9 mouse cellular contexts compared by ENCODE assay signal in the genomic region with DNA sequence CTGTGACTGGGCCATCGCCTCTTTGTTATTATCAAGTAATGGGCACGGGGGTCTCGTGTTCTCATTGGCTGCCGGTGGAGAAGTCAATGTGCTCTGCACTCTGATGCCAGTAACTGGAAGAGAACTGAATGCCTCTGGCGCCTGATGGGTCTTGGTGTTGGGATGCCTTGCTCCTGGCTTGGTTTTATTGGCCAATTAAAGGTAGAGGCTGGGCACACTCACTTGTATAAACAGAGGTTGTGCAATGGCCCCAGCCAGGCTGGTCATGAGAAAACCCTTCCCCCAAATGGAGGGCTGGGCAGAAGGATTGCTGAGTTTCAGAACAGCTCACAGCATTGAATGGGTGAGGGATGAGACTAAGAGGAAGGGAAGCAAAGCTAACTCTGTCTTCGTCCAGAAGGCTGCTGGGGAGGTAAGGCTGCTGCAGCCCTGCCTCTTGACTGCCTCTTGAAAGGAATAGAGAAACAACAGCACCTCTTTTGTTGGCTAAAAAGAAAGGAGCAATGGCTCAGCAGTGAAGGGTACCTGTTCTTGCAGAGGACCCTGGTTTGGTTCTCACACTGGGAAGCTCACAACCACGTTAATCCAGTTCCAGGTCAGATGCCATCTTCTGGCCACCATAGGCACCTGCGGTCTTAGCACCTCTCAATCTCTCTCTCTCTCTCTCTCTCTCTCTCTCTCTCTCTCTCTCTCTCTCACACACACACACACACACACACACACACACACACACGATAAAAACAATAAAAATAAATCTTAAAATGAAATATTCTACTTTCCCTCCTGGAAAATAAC.
DNase-seq lines count a peak whose midpoint lies in the region; ATAC-seq and TF ChIP-seq lines count a peak whose summit lies in the region.
"Had no signal": no experiment of that assay in that cellular context is flagged by ENCODE, and none has a peak within 500 bp of the region (broad histone marks: within the 10 kb centered on the region; RNA-seq: fewer than 3 reads in every experiment).

No protein-coding gene starts in this region.

- H3K9me3 ChIP-seq in midbrain, embryonic 14.5 days (ENCODE audit: control insufficient read depth, low read length), result no peaks in the 10 kb centered on the region
- H3K9me3 ChIP-seq: embryonic facial prominence, embryonic 12.5 days had no signal

- H3K4me1 ChIP-seq in midbrain, embryonic 14.5 days (ENCODE audit: control insufficient read depth, insufficient read depth, low read length), result peaks cover 15% of the 10 kb centered on the region

- no peak overlapping the region for H3K4me2 ChIP-seq in midbrain, embryonic 14.5 days (ENCODE audit: low read length)
- H3K4me2 ChIP-seq: embryonic facial prominence, embryonic 12.5 days had no signal

- no peak overlapping the region for H3K9ac ChIP-seq in midbrain, embryonic 14.5 days (replicated peaks; ENCODE audit: low read length)
- H3K9ac ChIP-seq: embryonic facial prominence, embryonic 12.5 days had no signal

- H3K36me3 ChIP-seq in midbrain, embryonic 14.5 days (ENCODE audit: control insufficient read depth, insufficient read depth, low read length), result no peaks in the 10 kb centered on the region
- H3K36me3 ChIP-seq: embryonic facial prominence, embryonic 12.5 days had no signal

- peak; percentile 26 for TF ChIP-seq CTCF in layer of hippocampus, adult 2 months (conservative IDR thresholded peaks at IDR 0.05)

- H3K27ac ChIP-seq in layer of hippocampus, adult 2 months, result peak overlapping the region; percentile 72; the same call in 1 of the 2 replicates
- no peak overlapping the region for H3K27ac ChIP-seq in midbrain, embryonic 14.5 days (replicated peaks; ENCODE audit: low read depth, low read length)
- H3K27ac ChIP-seq: embryonic facial prominence, embryonic 12.5 days had no signal

- no peaks in the 10 kb centered on the region for H3K27me3 ChIP-seq in midbrain, embryonic 14.5 days (ENCODE audit: control insufficient read depth, insufficient read depth, low read length)
- H3K27me3 ChIP-seq: embryonic facial prominence, embryonic 12.5 days had no signal

- no peak overlapping the region for H3K4me3 ChIP-seq in layer of hippocampus, adult 2 months
- no peak overlapping the region for H3K4me3 ChIP-seq in midbrain, embryonic 14.5 days (replicated peaks; ENCODE audit: low read depth, low read length)
- H3K4me3 ChIP-seq: embryonic facial prominence, embryonic 12.5 days had no signal

- peak in 1 of 2 experiments; percentile 43 for DNase-seq in layer of hippocampus, adult 2 months (ENCODE audit: low spot score in 2 of 2)
- no peak for DNase-seq in layer of hippocampus, adult 9-10 months (ENCODE audit: low spot score)
- peak; percentile 36 for DNase-seq in NIH3T3 (ENCODE audit: low read depth)
- DNase-seq in layer of hippocampus, postnatal 10 days (ENCODE audit: low spot score in 2 of 2), result peak; percentile 16 to 40
- no peak for DNase-seq in midbrain, embryonic 14.5 days
- DNase-seq in heart, postnatal 4 days, result no peak

- 79% methylated on average over 9 of the region's 9 CpGs for WGBS in midbrain, embryonic 14.5 days

- peak; percentile 37 for ATAC-seq in CD4-positive, CD25-positive, alpha-beta regulatory T cell, adult 4 months
- ATAC-seq in activated CD4-positive, CD25-positive, alpha-beta regulatory T cell, adult 4 months, result no peak
- ATAC-seq in midbrain, embryonic 14.5 days (ENCODE audit: low FRiP score, low TSS enrichment), result no peak

Comparison
In these comparisons a context has a peak if more than half of its experiments do, and no peak if none do; other contexts are left out.
1. DNase-seq: peak in NIH3T3 (single experiment) and layer of hippocampus, postnatal 10 days (2 of 2); none in layer of hippocampus, adult 9-10 months (single experiment), midbrain, embryonic 14.5 days (single experiment) and heart, postnatal 4 days (single experiment).